Mouse (Mus musculus): ENCODE results near the gene Bmper. TPM values are rescaled to one million over a fixed set of nuclear protein-coding genes. Genes with fewer than 3 reads are reported as not detected.

The Bmper gene
- total RNA-seq, 2 experiments from 2014 or later: 3.2 to 4.6 TPM

- no peak for TF ChIP-seq CTCF (conservative IDR thresholded peaks at IDR 0.05)
- no peak for DNase-seq (ENCODE audit: low spot score in 2 of 2)
- no peak overlapping the region for H3K4me3 ChIP-seq
- no peak overlapping the region for H3K27ac ChIP-seq
These were observed 21.0 kb downstream of the Bmper start for GRCm38 (mm10) chr9:23243869-23244268.

- DNase-seq (ENCODE audit: low spot score in 2 of 2): no peak
- no peak for TF ChIP-seq CTCF (conservative IDR thresholded peaks at IDR 0.05)
- no peak overlapping the region for H3K27ac ChIP-seq
- H3K4me3 ChIP-seq: no peak overlapping the region
These were observed 23.5 kb downstream of the Bmper start for GRCm38 (mm10) chr9:23246389-23246788.

DNA sequence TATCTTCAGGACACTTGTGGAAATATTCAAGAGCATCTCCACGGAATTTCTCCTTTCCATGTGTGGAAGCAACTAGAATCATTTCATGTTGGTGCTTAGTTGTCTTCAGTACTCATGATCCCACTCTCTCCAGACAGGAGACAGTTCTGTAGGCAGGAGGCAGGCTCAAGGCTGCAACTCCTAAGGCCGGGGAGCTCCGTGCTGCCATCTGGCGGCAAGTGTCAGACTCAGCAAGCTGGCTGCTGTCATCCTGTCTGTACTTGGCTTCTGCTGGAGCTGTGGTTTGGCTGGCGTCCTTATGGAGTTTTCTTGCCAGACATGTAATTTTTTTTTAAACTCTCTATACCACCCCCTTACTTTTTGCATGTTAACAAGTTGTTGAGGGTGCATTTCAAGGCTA, 27.1 kb downstream of the Bmper start:
- Histone ChIP-seq H3K27ac (no peak overlapping the region), H3K4me3 (no peak overlapping the region)
- TF ChIP-seq CTCF (conservative IDR thresholded peaks at IDR 0.05): peak; percentile 98
- DNase-seq (ENCODE audit: low spot score in 2 of 2): peak; percentile 78 to 80

- DNase-seq (ENCODE audit: low spot score in 2 of 2): no peak
- Histone ChIP-seq H3K27ac (no peak overlapping the region), H3K4me3 (no peak overlapping the region)
- TF ChIP-seq CTCF (conservative IDR thresholded peaks at IDR 0.05): no peak
These were observed 28.1 kb downstream of the Bmper start for GRCm38 (mm10) chr9:23251001-23251400.

GRCm38 (mm10) chr9:23253624-23254023, 30.7 kb downstream of the Bmper start:
- H3K27ac ChIP-seq: no peak overlapping the region
- H3K4me3 ChIP-seq: no peak overlapping the region
- no peak for DNase-seq (ENCODE audit: low spot score in 2 of 2)
- TF ChIP-seq CTCF (conservative IDR thresholded peaks at IDR 0.05): no peak

DNA sequence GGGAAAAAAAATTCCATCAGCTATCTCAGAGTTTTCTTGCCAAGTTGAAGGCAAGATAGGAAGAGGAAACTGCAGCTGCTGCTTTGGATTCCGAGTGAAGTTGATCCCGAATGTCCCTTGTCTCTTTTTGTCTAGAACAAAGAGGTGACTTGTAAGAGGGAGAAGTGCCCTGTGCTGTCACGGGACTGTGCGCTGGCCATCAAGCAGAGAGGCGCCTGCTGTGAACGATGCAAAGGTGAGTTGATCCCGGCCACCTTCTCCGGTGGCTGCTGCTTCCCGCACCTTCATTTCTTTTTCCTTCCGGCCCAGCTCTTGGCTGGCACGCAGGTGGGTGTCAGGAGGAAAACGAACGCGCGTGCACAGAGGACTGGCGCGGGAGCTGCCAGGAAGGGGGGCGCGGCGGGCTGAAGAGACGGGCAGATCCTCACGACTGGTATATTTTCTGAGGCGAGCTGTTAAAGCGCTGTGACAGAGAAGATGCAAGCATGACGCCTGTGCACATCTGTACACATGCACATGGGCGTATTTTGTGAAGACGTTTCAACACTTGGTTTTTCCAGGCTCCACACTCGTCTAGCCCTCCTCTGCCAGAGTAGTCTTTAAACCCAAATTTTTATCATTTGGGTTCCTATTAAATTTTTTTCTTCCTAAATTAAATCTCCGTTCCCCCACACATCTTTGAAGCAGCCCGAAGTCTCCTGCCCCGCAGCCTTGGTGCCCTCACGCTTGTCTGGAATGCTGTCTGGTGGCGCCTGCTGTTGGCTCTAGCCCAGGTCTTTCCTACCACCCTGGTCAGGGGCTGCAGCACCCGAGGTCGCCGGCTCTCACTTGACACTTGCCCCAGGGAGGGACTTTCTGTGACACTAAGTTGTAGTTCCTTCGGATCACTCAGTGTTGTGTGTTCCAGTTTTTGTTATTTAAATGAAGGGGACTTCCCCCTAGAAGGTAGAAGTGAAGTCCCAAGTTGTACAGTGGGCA, 31.6 kb downstream of the Bmper start:
- no peak overlapping the region for H3K27ac ChIP-seq
- TF ChIP-seq CTCF (conservative IDR thresholded peaks at IDR 0.05): no peak
- no peak for DNase-seq (ENCODE audit: low spot score in 2 of 2)
- H3K4me3 ChIP-seq: peak overlapping the region; percentile 31

- no peak for TF ChIP-seq CTCF (conservative IDR thresholded peaks at IDR 0.05)
- Histone ChIP-seq H3K4me3 (no peak overlapping the region), H3K27ac (no peak overlapping the region)
- no peak for DNase-seq (ENCODE audit: low spot score in 2 of 2)
These were observed 33.0 kb downstream of the Bmper start for GRCm38 (mm10) chr9:23255841-23256240.

- Histone ChIP-seq H3K4me3 (no peak overlapping the region), H3K27ac (no peak overlapping the region)
- DNase-seq (ENCODE audit: low spot score in 2 of 2): no peak
These were observed 33.7 kb downstream of the Bmper start for GRCm38 (mm10) chr9:23256576-23256975.

DNA sequence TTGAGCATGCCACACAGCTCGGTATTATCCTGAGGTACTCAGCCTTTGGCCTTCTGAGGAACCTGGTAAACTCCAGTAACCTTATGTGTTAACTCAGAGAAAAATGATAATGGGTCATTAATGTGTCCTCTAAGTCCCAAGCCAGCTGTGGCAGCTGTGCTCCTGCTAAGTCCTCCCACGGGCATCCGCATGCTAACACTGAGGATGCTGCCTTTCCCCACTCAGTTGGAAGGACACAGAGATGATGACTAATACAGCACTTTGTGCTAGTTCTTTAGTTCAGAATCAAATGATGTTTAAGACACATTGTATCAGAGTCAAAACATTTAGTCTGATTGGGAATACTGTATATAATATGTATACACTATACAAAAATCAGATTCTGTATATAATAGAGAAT, 39.0 kb downstream of the Bmper start:
- no peak for DNase-seq (ENCODE audit: low spot score in 2 of 2)
- Histone ChIP-seq H3K4me3 (no peak overlapping the region), H3K27ac (no peak overlapping the region)
- TF ChIP-seq CTCF (conservative IDR thresholded peaks at IDR 0.05): no peak

More at GRCm38 (mm10) chr9:23256576-23256975, 33.7 kb downstream of the Bmper start:
- TF ChIP-seq CTCF (conservative IDR thresholded peaks at IDR 0.05): no peak

DNA sequence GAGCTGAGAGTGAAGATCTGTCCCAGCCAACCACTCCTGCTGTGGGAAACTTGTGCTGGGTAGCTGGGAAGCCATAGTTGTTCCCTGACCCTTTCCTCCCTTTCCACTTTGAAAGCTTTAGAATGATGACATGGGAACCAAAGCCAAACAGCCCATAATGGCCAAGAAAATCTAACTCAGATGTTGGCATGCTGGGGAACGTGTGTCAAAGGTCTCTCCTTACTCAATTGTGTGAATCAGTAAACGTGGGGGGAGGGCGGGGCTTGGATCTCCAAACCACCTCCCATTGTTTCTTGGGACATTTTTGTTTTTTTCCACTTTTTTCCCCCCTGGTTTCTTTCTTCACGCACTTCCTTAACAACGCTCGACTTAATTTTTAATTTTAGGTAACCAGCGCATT, 40.0 kb downstream of the Bmper start:
- no peak overlapping the region for H3K4me3 ChIP-seq
- TF ChIP-seq CTCF (conservative IDR thresholded peaks at IDR 0.05): no peak
- no peak for DNase-seq (ENCODE audit: low spot score in 2 of 2)
- H3K27ac ChIP-seq: no peak overlapping the region

DNA sequence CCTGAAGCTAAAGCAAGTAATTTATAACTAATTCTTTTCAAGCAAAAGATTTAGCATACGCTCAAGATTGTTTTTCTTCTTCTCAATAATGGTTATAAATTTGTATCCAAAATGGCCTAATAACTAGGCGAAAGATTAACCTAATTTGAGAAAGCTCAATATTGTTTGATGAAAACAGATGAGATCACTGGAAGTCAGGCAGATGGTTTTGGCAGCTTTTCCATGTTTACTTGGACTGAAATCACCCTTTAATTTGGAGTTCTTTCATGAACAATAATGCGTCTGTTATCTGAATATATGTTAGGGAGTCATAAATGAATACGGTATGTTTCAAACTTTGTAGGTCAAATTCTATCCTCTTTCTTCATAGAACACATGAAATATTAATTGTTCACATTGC, 41.6 kb downstream of the Bmper start:
- no peak for TF ChIP-seq CTCF (conservative IDR thresholded peaks at IDR 0.05)
- no peak overlapping the region for H3K4me3 ChIP-seq
- DNase-seq (ENCODE audit: low spot score in 2 of 2): no peak
- H3K27ac ChIP-seq: no peak overlapping the region

DNA sequence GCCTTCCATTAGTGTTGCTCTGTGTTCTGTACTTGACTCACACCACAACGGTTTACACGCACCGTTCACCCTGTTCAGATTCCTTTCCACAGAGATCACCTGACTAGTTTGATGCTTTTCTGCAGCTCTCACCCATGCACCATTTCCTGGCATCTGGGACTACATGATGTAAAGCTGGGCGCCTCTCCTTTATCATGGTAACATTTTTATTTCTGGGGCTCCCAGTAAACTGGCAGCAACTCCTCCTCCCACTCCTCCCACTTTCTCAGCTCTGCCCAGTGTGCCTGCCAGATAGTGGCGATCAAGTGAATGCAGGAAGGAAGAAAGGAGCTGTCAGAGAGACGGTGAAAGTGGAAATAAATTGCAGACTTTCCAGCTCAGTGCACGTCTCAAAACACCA, 45.7 kb downstream of the Bmper start:
- Histone ChIP-seq H3K27ac (no peak overlapping the region), H3K4me3 (peak overlapping the region; percentile 15; the same call in 1 of the 2 replicates)
- TF ChIP-seq CTCF (conservative IDR thresholded peaks at IDR 0.05): no peak
- DNase-seq (ENCODE audit: low spot score in 2 of 2): peak in 1 of 2 experiments; percentile 21

DNA sequence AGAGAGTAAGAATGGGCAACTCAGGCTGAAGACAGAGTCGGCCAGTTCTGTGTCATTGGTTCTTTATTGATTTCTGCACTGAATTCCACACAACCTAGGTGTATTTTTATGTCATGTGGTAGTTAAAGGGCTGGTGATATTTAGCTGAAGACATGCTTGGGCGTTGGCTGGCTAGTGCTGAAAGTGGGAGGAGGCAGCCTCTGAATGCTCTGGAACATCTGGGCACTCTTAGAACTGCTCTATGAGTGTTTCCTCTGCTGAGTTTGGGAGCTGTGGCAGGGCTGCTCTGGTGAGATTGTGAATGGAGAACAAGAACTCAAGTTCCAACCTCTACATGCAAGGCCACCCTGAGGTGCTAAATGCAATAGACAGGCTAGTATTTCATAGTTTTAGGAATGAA, 46.2 kb downstream of the Bmper start:
- H3K4me3 ChIP-seq: peak overlapping the region; percentile 15; the same call in 1 of the 2 replicates
- no peak for DNase-seq (ENCODE audit: low spot score in 2 of 2)
- no peak for TF ChIP-seq CTCF (conservative IDR thresholded peaks at IDR 0.05)
- no peak overlapping the region for H3K27ac ChIP-seq

GRCm38 (mm10) chr9:23276244-23276643, 53.4 kb downstream of the Bmper start:
- no peak for DNase-seq (ENCODE audit: low spot score in 2 of 2)
- Histone ChIP-seq H3K4me3 (no peak overlapping the region), H3K27ac (no peak overlapping the region)
- TF ChIP-seq CTCF (conservative IDR thresholded peaks at IDR 0.05): no peak
